Mouse (Mus musculus) cerebellum, adult 2 months (tissue): Measurements from ENCODE around the gene Asap2.

Experiments
- CTCF ChIP-seq: fragments of 200-500 bp; IDR thresholded peaks from 2 replicates; pipeline ENCODE4 v1.5.1; 2011; ENCODE audit warnings: low read depth, mild to moderate bottlenecking, control low read depth, low read length, moderate library complexity, borderline replicate concordance; ENCODE audit not compliant: insufficient read depth
- POLR2A ChIP-seq: fragments of 200-500 bp; IDR thresholded peaks from 2 replicates; pipeline ENCODE4 v1.6.1; 2011; ENCODE audit warnings: low read length, control low read depth, borderline replicate concordance; ENCODE audit not compliant: insufficient read depth

DNA sequence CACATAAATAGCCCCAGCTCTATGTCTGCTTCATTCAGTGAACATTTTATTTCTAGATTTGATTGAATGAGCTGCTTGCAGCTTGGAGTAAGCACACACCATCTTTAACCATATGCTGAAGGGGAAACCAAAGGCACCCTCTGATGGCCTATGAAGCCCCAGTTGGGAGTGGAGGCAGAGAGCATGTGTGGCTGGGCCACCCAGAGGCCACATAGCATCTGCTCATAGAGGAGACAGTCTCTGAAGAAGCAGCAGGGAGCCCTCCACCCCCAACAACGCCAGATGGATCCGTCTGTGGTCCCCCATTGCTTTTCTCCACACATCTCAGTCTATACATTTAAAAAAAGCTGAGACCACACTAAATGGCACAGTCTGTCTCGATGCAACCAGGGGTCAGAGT is 251.7 kb downstream of the Asap2 start:
- TF ChIP-seq POLR2A (no peak), CTCF (no peak)
